Mouse (Mus musculus): ENCODE measurements around the gene Dusp23. TPM values are rescaled to one million over a fixed set of nuclear protein-coding genes. Genes with fewer than 3 reads are reported as not detected.

Gene Dusp23
- total RNA-seq, 4 experiments from 2014 or later: 8.5 to 14.0 (median 11.5) TPM

Other genes starting within 250 kb of the Dusp23 start
- gene Slamf9, start 157.6 kb downstream of the Dusp23 start, total RNA-seq (2022): 1 to 10 TPM in 2 of 4 experiments, under 1 TPM in 2; 0.27 to 2.3 (median 1.1) TPM
- under 1 TPM; 0.12 to 0.87 (median 0.78) TPM for gene Igsf9, start 151.2 kb downstream of the Dusp23 start, total RNA-seq (2022)
- 10 to 100 TPM; 37.8 to 77.3 (median 50.1) TPM for gene Tagln2, start 132.9 kb downstream of the Dusp23 start, total RNA-seq (2022)
- under 1 TPM; 0.19 to 0.98 (median 0.46) TPM for gene Cfap45, start 112.2 kb downstream of the Dusp23 start, total RNA-seq (2022)
- not detected for gene Vsig8, start 77.0 kb downstream of the Dusp23 start, total RNA-seq (2022)
- under 1 TPM; 0.16 to 0.31 (median 0.24) TPM for gene Slamf8, start 42.4 kb downstream of the Dusp23 start, total RNA-seq (2022)
- not detected for gene Fcrl6, start 30.4 kb downstream of the Dusp23 start, total RNA-seq (2022)
- gene Crp, start 65.1 kb upstream of the Dusp23 start, total RNA-seq (2022): not detected